Mouse (Mus musculus): Measurements from ENCODE around the gene Phf12.

Phf12 gene

GRCm38 (mm10) chr11:77970718-77971117 lies 11.8 kb upstream of the Phf12 start:
- DNase-seq (ENCODE audit: low read depth, low spot score): no peak

DNA sequence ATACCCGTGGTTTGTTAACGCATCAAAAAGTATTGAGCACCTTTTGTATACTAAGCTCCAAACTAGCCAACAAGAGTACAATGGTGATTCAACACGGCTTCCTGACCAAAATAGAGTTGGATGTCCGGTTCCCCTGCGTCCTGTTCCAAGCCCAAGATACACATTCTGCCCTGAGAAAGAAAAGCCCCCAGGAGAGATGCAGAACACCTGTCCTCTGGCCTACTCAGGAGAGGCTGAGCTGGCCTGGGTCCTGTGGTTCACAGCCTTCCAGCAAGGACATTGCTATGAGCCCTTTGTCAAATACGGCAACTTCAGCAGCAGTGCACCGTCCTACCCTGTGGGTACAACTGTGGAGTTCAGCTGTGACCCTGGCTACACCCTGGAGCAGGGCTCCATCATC lies 9.0 kb upstream of the Phf12 start:
- DNase-seq (ENCODE audit: low read depth, low spot score): no peak

DNA sequence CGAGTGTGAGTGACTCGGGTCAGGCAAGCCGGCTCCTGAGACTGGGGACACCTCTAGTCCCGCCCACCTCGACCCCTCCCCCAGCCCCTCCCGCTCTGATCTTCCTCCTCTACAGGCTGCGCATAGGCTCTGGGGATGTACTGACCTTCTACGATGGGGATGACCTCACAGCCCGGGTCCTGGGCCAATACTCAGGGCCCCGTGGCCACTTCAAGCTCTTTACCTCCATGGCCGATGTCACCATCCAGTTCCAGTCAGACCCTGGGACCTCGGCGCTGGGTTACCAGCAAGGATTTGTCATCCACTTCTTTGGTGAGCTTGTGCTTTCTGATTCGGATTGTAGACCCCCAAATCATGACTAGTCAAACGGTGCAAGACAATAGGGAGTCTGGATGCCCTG lies 8.2 kb upstream of the Phf12 start:
- DNase-seq (ENCODE audit: low read depth, low spot score): no peak

DNA sequence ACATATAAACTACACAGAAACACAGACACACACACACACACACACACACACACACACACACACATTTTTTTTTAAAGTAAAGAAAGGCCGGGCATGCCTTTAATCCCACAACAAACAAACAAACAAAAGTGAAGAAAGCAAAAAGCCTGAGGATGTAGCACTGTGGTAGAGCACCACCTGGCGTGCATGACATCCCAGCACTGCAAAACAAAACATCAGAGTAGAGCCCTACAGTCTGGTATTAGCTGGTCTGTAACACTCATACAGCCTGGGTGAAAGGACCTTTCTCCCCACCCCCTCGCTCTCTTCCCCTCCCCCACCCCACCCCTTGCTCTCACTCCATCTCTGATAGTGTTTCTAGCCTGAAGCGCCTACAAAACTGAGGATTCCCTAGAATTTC lies 6.7 kb upstream of the Phf12 start:
- DNase-seq (ENCODE audit: low read depth, low spot score): no peak

DNA sequence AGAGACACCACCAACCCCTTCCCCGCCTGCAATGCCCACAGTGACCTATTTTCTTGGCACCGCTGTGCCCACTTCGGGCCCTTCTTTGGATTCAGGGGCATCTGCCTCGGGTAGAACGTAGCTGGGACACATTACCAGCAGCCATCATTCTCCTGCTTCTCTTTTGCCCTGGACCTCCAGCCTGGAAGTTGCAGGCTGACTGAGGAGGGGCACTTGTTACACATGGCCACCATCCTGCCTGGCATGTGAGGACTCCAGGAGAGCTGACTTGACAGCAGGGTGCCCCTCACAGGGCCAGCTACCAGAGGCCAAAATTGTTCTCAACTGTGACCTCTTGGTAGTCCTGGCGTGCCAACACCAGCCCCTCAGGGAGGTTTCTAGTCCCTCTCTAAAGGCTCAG lies 4.4 kb upstream of the Phf12 start:
- no peak for DNase-seq (ENCODE audit: low read depth, low spot score)

DNA sequence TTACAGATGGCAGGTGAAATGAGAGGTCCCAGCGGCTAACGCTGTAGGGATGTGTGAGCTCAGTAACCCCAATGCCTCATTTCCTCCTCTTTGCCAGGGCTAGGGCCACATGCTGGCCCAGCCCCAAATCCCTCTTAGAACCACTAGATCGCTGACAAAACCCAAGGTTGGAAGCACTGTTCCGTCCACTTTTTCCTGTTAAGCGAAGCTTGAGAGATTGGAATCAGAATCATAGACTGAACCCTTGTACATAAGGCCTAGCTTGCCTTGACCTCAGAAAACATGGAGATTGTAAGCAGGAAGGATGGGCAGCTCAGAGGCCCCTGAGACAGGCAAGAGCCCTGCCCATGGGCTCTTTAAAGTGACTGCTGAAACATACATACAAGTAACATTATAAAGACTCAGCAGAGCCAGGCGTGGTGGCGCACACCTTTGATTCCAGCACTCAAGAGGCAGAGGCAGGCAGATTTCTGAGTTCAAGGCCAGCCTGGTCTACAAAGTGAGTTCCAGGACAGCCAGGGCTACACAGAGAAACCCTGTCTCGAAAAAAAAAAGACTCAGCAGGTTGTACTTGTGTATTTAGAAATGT lies 3.2 kb upstream of the Phf12 start:
- DNase-seq (ENCODE audit: low read depth, low spot score): no peak

- peak; percentile 27 for DNase-seq (ENCODE audit: low read depth, low spot score)
These were observed 2.0 kb upstream of the Phf12 start for GRCm38 (mm10) chr11:77980281-77981204.

- DNase-seq (ENCODE audit: low read depth, low spot score): peak; percentile 96
These were observed 729 bp upstream of the Phf12 start for GRCm38 (mm10) chr11:77981609-77982440.

DNA sequence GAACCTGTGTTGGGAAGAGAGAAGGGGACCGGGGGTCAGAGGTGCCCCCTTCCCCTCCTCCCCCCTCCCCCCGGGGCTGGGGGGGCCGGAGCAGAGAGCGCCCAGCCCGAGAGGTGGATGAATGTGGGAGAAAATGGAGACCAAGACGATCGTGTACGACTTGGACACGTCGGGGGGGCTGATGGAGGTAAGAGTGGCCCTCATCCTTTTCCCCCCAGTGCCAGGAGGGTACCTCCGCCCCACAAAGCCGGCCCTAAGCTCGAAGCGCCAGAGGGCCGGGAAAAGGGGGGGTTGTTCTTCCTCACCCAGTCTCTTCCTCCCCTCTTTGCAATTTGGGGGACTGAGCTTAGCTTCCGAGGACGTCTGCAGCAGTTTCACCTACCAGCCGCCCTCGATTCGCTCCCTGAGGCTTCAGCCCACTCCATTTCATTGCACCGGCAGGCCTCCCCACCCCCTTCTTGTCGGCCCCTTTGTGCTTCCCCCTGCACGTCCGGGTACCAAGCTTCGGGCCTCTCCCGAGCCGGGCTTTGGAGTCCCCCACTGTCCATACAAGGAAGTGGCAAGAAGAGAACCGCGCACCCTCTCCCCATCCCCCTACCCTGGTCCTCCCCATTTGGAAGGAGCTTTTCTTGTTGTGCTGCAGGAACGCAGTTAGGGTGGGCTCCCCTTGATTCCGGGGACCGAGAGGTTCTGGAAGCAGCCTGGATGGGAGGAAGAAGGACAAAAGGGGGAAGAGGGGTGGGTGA lies 810 bp downstream of the Phf12 start:
- no peak for DNase-seq (ENCODE audit: low read depth, low spot score)

- DNase-seq (ENCODE audit: low read depth, low spot score): peak; percentile 62
These were observed 1.6 kb downstream of the Phf12 start for GRCm38 (mm10) chr11:77983937-77984835.

DNA sequence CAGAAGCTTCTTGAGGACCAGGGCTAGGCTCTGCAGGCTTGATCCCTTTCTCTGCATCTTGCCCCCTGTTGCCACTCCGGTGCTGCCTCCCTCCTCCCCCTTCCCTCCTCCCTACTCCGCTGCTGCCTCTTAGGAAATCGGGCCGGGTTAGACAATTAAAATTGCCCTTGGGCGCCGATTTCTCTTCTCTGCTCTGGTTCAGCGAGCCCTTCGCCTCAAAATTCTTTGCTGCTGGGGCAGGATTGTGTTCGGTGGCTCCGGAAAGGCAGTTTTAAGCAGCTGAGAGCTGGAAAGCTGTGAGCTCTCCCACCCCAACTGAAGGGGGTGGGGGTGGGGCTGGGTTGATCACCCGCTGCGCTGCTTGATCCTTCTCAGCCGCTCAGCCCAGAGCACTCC lies 2.3 kb downstream of the Phf12 start:
- no peak for DNase-seq (ENCODE audit: low read depth, low spot score)

DNA sequence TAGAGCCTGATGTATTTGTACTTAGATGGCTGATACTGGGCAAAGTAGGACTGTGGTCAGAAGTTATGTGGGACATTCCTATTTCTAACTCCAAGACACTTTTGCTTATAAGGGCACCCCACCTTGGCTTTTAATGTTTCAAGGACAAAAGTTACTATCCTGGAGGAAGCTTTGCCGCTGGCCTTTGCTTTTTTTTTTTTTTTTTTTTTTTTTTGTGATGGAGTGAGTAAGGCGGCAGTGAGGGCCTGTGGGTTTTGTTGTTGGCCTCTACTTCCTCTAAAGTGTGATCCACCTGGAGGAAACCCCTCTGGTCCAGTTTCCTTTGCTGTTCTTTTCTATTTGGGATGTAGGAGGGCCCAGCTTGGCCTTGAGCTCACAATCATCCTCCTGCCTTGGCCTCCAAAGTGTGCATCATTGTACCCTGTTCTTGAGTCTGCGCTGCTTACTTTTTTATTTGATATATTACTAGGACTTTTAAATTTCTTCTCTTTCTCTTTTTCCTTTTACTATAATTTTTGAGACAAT lies 3.0 kb downstream of the Phf12 start:
- DNase-seq (ENCODE audit: low read depth, low spot score): no peak

GRCm38 (mm10) chr11:77989071-77989690 lies 6.6 kb downstream of the Phf12 start:
- no peak for DNase-seq (ENCODE audit: low read depth, low spot score)

- DNase-seq (ENCODE audit: low read depth, low spot score): no peak
These were observed 13.0 kb downstream of the Phf12 start for GRCm38 (mm10) chr11:77995556-77995955.

DNA sequence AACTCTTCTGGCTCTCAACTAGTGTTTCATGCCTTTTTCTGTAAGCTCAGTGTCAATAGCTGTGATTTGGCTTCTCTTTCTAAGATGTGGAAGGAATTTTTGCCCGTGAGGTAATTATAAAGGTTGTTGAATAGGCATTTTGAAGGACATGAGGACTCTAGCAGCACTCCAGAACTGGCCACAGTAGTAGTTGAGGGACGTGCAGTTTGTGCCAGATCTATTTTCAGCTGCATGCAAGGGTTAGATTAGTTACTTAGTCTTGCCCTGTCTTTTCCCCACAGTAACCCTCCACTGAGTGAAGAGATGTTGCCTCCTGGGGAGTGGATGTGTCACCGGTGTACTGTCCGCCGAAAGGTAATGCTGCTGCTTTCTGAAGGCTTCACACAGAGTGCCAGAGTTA lies 23.9 kb downstream of the Phf12 start:
- no peak for DNase-seq (ENCODE audit: low read depth, low spot score)

GRCm38 (mm10) chr11:78019676-78020075 lies 37.1 kb downstream of the Phf12 start:
- DNase-seq (ENCODE audit: low read depth, low spot score): peak; percentile 63

- DNase-seq (ENCODE audit: low read depth, low spot score): no peak
These were observed 41.1 kb downstream of the Phf12 start for GRCm38 (mm10) chr11:78023607-78024006.

DNA sequence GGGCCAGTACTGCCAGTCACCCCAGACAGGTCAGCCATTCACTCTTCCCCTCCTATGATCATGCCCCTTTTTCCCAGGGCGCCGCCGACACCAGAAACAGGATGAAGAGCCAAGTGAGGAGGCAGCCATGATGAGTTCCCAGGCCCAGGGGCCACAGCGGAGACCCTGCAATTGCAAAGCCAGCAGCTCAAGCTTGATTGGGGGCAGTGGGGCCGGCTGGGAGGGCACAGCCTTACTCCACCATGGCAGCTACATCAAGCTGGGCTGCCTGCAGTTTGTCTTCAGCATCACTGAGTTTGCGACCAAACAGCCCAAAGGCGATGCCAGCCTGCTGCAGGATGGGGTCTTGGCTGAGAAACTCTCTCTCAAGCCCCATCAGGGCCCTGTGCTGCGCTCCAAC lies 46.7 kb downstream of the Phf12 start:
- no peak for DNase-seq (ENCODE audit: low read depth, low spot score)

DNA sequence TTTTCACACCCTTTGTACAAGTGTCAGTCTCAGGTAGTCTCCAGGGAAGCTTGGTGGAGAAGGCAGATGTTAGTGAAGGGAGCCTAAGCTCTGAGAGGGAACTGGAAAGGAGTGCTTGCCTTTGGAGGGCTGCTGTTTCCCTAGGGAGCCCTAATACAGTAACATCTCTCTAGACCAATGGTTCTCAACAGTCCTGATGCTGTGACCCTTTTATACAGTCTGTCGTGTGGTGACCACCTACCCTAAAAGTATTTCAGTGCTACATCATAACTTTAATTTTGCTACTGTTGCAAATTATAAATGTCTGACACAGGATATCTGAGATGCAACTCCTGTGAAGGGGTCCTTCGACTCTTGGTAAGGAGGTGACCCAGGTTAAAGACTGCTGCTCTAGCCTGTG lies 48.0 kb downstream of the Phf12 start:
- no peak for DNase-seq (ENCODE audit: low read depth, low spot score)

DNA sequence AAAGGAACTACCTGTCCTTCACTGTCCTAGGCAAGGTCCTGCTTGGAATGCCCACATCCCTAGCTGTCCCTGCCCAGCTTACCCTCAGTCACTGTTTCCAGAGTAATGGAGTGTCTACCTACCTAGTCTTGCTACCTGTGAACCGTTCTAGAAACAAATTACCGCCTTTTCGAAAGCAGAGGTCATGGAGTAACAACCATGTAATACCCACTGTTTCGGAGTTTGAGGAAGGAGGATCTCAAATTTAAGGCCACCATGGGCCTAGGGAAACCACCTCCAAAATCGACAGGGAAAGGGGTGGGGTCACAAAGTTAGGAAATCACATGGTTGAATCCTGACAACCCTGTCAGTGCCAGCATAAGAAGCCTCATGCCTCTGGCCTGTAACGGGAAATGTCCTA lies 48.8 kb downstream of the Phf12 start:
- no peak for DNase-seq (ENCODE audit: low read depth, low spot score)
